In genomic region chr16:84825009-84825408, GRCm38 (mm10) we compare ENCODE assay signal across 8 mouse cellular contexts. TPM values are rescaled to one million over a fixed set of nuclear protein-coding genes. Genes with fewer than 3 reads are reported as not detected.
A peak's percentile ranks its signal among the peaks of the same experiment; 100 is the strongest.
DNase-seq lines count a peak whose midpoint lies in the region; ATAC-seq lines count a peak whose summit lies in the region.

No protein-coding gene starts in this region.

- no peak overlapping the region for H3K4me3 ChIP-seq in neural tube, embryonic 11.5 days (ENCODE audit: low read depth, low read length)
- no peak overlapping the region for H3K4me3 ChIP-seq in stomach, embryonic 14.5 days (ENCODE audit: low read depth, low read length)
- H3K4me3 ChIP-seq in hindbrain, embryonic 11.5 days (ENCODE audit: low read depth, low read length) = no peak overlapping the region

- WGBS in neural tube, embryonic 11.5 days = 88% methylated on average over 6 of the region's 6 CpGs
- WGBS in stomach, embryonic 14.5 days = 68% methylated on average over 6 of the region's 6 CpGs
- WGBS in hindbrain, embryonic 11.5 days = 81% methylated on average over 6 of the region's 6 CpGs

- 0 out of 2 replicates have a peak overlapping the region, but pooled peaks have one; percentile 17 for H3K27ac ChIP-seq in neural tube, embryonic 11.5 days (ENCODE audit: low read depth, low read length)
- peak overlapping the region; percentile 64; the same call in 1 of the 2 replicates for H3K27ac ChIP-seq in stomach, embryonic 14.5 days (ENCODE audit: low read length)
- no peak overlapping the region for H3K27ac ChIP-seq in hindbrain, embryonic 11.5 days (ENCODE audit: low read depth, low read length)

- no peaks in the 10 kb centered on the region for H3K27me3 ChIP-seq in neural tube, embryonic 11.5 days (ENCODE audit: control insufficient read depth, insufficient read depth, low read length)
- no peaks in the 10 kb centered on the region for H3K27me3 ChIP-seq in stomach, embryonic 14.5 days (ENCODE audit: control insufficient read depth, insufficient read depth, low read length)
- H3K27me3 ChIP-seq in hindbrain, embryonic 11.5 days (ENCODE audit: control insufficient read depth, insufficient read depth, low read length) = no peaks in the 10 kb centered on the region

- no peaks in the 10 kb centered on the region for H3K9me3 ChIP-seq in neural tube, embryonic 11.5 days (ENCODE audit: control insufficient read depth, low read length)
- no peaks in the 10 kb centered on the region for H3K9me3 ChIP-seq in stomach, embryonic 14.5 days (ENCODE audit: control insufficient read depth, low read depth, low read length)
- no peaks in the 10 kb centered on the region for H3K9me3 ChIP-seq in hindbrain, embryonic 11.5 days (ENCODE audit: control insufficient read depth, low read length)

- H3K4me1 ChIP-seq in neural tube, embryonic 11.5 days (ENCODE audit: control insufficient read depth, insufficient read depth, low read length) = no peaks in the 10 kb centered on the region
- H3K4me1 ChIP-seq in stomach, embryonic 14.5 days (ENCODE audit: control insufficient read depth, insufficient read depth, low read length) = no peaks in the 10 kb centered on the region
- no peaks in the 10 kb centered on the region for H3K4me1 ChIP-seq in hindbrain, embryonic 11.5 days (replicated peaks; ENCODE audit: control insufficient read depth, insufficient read depth, low read length)

- no peak for DNase-seq in neural tube, embryonic 11.5 days (ENCODE audit: low spot score)
- no peak for DNase-seq in neural tube, embryonic 10.5 days (ENCODE audit: extremely low spot score, low spot score)
- DNase-seq in gastrocnemius, postnatal 10 days = peak; percentile 32
- DNase-seq in kidney, postnatal 10 days = peak; percentile 76
- DNase-seq in B cell, adult 2 months = no peak
- DNase-seq in layer of hippocampus, adult 11-12 months (ENCODE audit: low spot score) = no peak
- no peak for DNase-seq in hindbrain, embryonic 11.5 days (ENCODE audit: low spot score)

- no peak overlapping the region for H3K4me2 ChIP-seq in neural tube, embryonic 11.5 days (ENCODE audit: low read depth)
- H3K4me2 ChIP-seq in stomach, embryonic 14.5 days (replicated peaks; ENCODE audit: low read depth, low read length) = no peak overlapping the region
- no peak overlapping the region for H3K4me2 ChIP-seq in hindbrain, embryonic 11.5 days (replicated peaks; ENCODE audit: low read depth, low read length)

- peaks cover 6% of the 10 kb centered on the region; the same call in 1 of the 2 replicates for H3K36me3 ChIP-seq in neural tube, embryonic 11.5 days (ENCODE audit: control insufficient read depth, insufficient read depth, low read length)
- H3K36me3 ChIP-seq in stomach, embryonic 14.5 days (ENCODE audit: control insufficient read depth, insufficient read depth, low read length) = peaks cover 44% of the 10 kb centered on the region
- peaks cover 4% of the 10 kb centered on the region; the same call in 1 of the 2 replicates for H3K36me3 ChIP-seq in hindbrain, embryonic 11.5 days (ENCODE audit: control insufficient read depth, insufficient read depth, low read length)

- H3K9ac ChIP-seq in neural tube, embryonic 11.5 days (ENCODE audit: low read length) = no peak overlapping the region
- no peak overlapping the region for H3K9ac ChIP-seq in stomach, embryonic 14.5 days (replicated peaks; ENCODE audit: low read depth, low read length)
- no peak overlapping the region for H3K9ac ChIP-seq in hindbrain, embryonic 11.5 days (ENCODE audit: low read depth, low read length)

- no peak for ATAC-seq in neural tube, embryonic 11.5 days (ENCODE audit: insufficient read depth, low FRiP score, low TSS enrichment)
- peak; percentile 86 for ATAC-seq in stomach, embryonic 14.5 days (ENCODE audit: insufficient number of reproducible peaks, insufficient read depth, low FRiP score, low read depth)
- ATAC-seq in hindbrain, embryonic 11.5 days (ENCODE audit: low FRiP score) = no peak

RNA-seq across cellular contexts. Expression of gene Gabpa, which starts 9.7 kb away (rescaled TPM):
- polyA plus RNA-seq in neural tube, embryonic 11.5 days (2014; fragmentation: Nextera tagmentation; extraction: Ambion mirVana) = 40.8 and 43.1 TPM in 2 replicates
- total RNA-seq in gastrocnemius, postnatal 10 days (2021) = 10 to 100 TPM; 29.3 to 35.7 TPM
- 39.1 and 39.5 TPM in 2 replicates for polyA plus RNA-seq in stomach, embryonic 14.5 days (2014; fragmentation: Nextera tagmentation; extraction: Ambion mirVana)
- 34.8 and 40.3 TPM in 2 replicates for polyA plus RNA-seq in hindbrain, embryonic 11.5 days (2014; fragmentation: Nextera tagmentation; extraction: Ambion mirVana)

RNA-seq across cellular contexts. Expression of gene Atp5j, which starts 10.4 kb away (rescaled TPM):
- polyA plus RNA-seq in neural tube, embryonic 11.5 days (2014; fragmentation: Nextera tagmentation; extraction: Ambion mirVana) = 818 and 859 TPM in 2 replicates
- total RNA-seq in gastrocnemius, postnatal 10 days (2021) = 1,000 to 10,000 TPM in 1 of 2 experiments, 100 to 1,000 TPM in 1; 958 to 1,126 TPM
- 856 and 951 TPM in 2 replicates for polyA plus RNA-seq in stomach, embryonic 14.5 days (2014; fragmentation: Nextera tagmentation; extraction: Ambion mirVana)
- polyA plus RNA-seq in hindbrain, embryonic 11.5 days (2014; fragmentation: Nextera tagmentation; extraction: Ambion mirVana) = 760 and 772 TPM in 2 replicates

RNA-seq across cellular contexts. Expression of gene Jam2, which starts 51.1 kb away (rescaled TPM):
- 63.5 and 66.0 TPM in 2 replicates for polyA plus RNA-seq in neural tube, embryonic 11.5 days (2014; fragmentation: Nextera tagmentation; extraction: Ambion mirVana)
- 10 to 100 TPM; 24.3 to 25.4 TPM for total RNA-seq in gastrocnemius, postnatal 10 days (2021)
- 5.2 and 6.1 TPM in 2 replicates for polyA plus RNA-seq in stomach, embryonic 14.5 days (2014; fragmentation: Nextera tagmentation; extraction: Ambion mirVana)
- polyA plus RNA-seq in hindbrain, embryonic 11.5 days (2014; fragmentation: Nextera tagmentation; extraction: Ambion mirVana) = 70.4 and 80.0 TPM in 2 replicates

Comparison
In these comparisons a context has a peak if more than half of its experiments do, and no peak if none do; other contexts are left out.
1. DNase-seq: peak in gastrocnemius, postnatal 10 days (single experiment) and kidney, postnatal 10 days (single experiment); none in neural tube, embryonic 11.5 days (single experiment), neural tube, embryonic 10.5 days (single experiment), B cell, adult 2 months (0 of 2), layer of hippocampus, adult 11-12 months (single experiment) and hindbrain, embryonic 11.5 days (single experiment).